Mouse (Mus musculus): ENCODE results near the gene Morn3. TPM values are rescaled to one million over a fixed set of nuclear protein-coding genes. Genes with fewer than 3 reads are reported as not detected.

Gene Morn3
- total and polyA plus RNA-seq, 3 experiments = not detected

- no peak for TF ChIP-seq POLR2AphosphoS5 (IDR thresholded peaks at IDR 0.05; ENCODE audit: insufficient replicate concordance, low read depth, low read length)
- TF ChIP-seq TAL1 (conservative IDR thresholded peaks at IDR 0.05; ENCODE audit: low read depth, low read length) = no peak
- no peak for TF ChIP-seq GATA2 (IDR thresholded peaks at IDR 0.05; ENCODE audit: borderline replicate concordance, low read depth, low read length)
- no peak for TF ChIP-seq GATA1 (IDR thresholded peaks at IDR 0.05; ENCODE audit: borderline replicate concordance, low read length)
- no peak for TF ChIP-seq CTCF (IDR thresholded peaks at IDR 0.05; ENCODE audit: low read depth, low read length)
- DNase-seq (ENCODE audit: low spot score) (no peak), ATAC-seq (ENCODE audit: extremely low read depth, insufficient number of reproducible peaks, low FRiP score, poor library complexity, severe bottlenecking) (no peak)
- H3K36me3 ChIP-seq (replicated peaks) = no peaks in the 10 kb centered on the region
- H3K4me3 ChIP-seq (ENCODE audit: low read depth, low read length) = no peak overlapping the region
- H3K4me1 ChIP-seq (ENCODE audit: insufficient read depth, low read depth, low read length) = peaks cover 5% of the 10 kb centered on the region
- peaks cover 4% of the 10 kb centered on the region; the same call in 1 of the 2 replicates for H3K9me3 ChIP-seq (replicated peaks)
- peaks cover 32% of the 10 kb centered on the region for H3K27me3 ChIP-seq (ENCODE audit: insufficient read depth, low read length)
Measured at GRCm38 (mm10) chr5:123050918-123051317, 4.1 kb upstream of the Morn3 start.

GRCm38 (mm10) chr5:123049271-123049670, 2.5 kb upstream of the Morn3 start:
- DNase-seq (ENCODE audit: low spot score) = no peak
- TF ChIP-seq CTCF (IDR thresholded peaks at IDR 0.05; ENCODE audit: low read depth, low read length) (no peak), POLR2AphosphoS5 (IDR thresholded peaks at IDR 0.05; ENCODE audit: insufficient replicate concordance, low read depth, low read length) (no peak), GATA2 (IDR thresholded peaks at IDR 0.05; ENCODE audit: borderline replicate concordance, low read depth, low read length) (no peak), TAL1 (conservative IDR thresholded peaks at IDR 0.05; ENCODE audit: low read depth, low read length) (no peak), GATA1 (IDR thresholded peaks at IDR 0.05; ENCODE audit: borderline replicate concordance, low read length) (no peak)
- Histone ChIP-seq H3K4me1 (ENCODE audit: insufficient read depth, low read depth, low read length) (peaks cover 5% of the 10 kb centered on the region), H3K4me3 (ENCODE audit: low read depth, low read length) (no peak overlapping the region), H3K27me3 (ENCODE audit: insufficient read depth, low read length) (peaks cover 31% of the 10 kb centered on the region), H3K36me3 (replicated peaks) (no peaks in the 10 kb centered on the region), H3K9me3 (replicated peaks) (peaks cover 4% of the 10 kb centered on the region; the same call in 1 of the 2 replicates)
- ATAC-seq (ENCODE audit: extremely low read depth, insufficient number of reproducible peaks, low FRiP score, poor library complexity, severe bottlenecking) = no peak

DNA sequence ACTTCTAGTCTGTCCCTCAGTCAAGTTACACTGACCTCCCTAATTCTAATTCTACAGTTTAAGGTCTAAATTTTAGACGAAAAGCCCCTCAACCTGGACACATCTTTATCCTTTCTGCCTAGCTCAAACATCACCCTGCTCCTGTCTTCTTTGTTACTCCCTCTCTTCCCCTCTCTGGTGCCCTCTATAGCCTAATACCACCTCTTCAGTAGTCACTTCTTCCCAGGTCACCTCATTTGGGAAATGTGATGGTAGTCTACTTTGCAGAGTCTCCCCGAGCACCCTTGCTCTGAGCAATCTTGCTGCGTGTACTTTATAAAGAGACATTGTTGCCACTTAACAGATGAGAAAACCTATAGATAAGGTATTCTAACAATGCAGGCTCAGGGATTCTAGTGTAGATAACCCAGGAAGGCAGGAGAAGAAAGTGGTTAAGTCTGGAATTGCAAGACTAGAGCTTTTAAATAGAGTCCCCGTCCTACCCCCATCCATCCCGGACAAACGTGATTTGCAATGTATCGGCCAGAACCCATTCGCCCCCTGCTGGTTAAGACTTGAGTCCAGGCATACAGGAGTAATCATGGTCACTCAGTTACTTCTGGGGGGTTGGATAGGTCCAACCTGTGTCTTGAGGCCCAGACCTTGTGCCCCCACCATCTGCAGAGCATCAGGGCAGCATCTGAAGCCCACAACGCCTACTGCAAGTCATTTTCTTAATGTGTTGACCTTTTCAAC, 1.1 kb downstream of the Morn3 start:
- Histone ChIP-seq H3K4me1 (ENCODE audit: insufficient read depth, low read depth, low read length) (peaks cover 11% of the 10 kb centered on the region), H3K4me3 (ENCODE audit: low read depth, low read length) (no peak overlapping the region), H3K36me3 (replicated peaks) (no peaks in the 10 kb centered on the region), H3K27me3 (ENCODE audit: insufficient read depth, low read length) (peaks cover 31% of the 10 kb centered on the region), H3K9me3 (replicated peaks) (no peaks in the 10 kb centered on the region)
- TF ChIP-seq CTCF (IDR thresholded peaks at IDR 0.05; ENCODE audit: low read depth, low read length) = peak; percentile 25; the same call in 1 of the 2 replicates
- no peak for TF ChIP-seq GATA2 (IDR thresholded peaks at IDR 0.05; ENCODE audit: borderline replicate concordance, low read depth, low read length)
- DNase-seq (ENCODE audit: low spot score) = no peak
- ATAC-seq (ENCODE audit: extremely low read depth, insufficient number of reproducible peaks, low FRiP score, poor library complexity, severe bottlenecking) = no peak

DNA sequence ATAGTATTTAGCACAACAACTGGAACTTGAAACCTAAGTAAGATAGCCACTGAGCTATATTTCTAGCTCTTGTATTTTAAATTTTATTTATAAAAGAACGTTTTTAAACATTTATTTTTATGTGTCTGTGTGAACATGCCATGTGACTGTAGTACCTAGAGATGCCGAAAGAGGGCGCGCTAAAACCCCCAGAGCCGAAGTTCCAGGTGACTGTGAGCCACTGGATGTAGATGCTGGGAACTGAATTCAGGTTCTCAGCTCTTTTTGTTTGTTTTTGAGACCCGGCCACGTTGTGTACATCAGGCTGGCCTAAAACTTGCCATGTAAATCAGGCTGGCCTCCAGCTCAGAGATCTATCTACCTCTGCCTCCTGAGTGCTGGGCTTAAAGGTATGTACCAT, 3.0 kb downstream of the Morn3 start:
- TF ChIP-seq GATA1 (IDR thresholded peaks at IDR 0.05; ENCODE audit: borderline replicate concordance, low read length) (no peak), CTCF (IDR thresholded peaks at IDR 0.05; ENCODE audit: low read depth, low read length) (peak; percentile 45; the same call in 1 of the 2 replicates)
- H3K36me3 ChIP-seq (replicated peaks) = no peaks in the 10 kb centered on the region
- no peak for DNase-seq (ENCODE audit: low spot score)
- H3K4me1 ChIP-seq (ENCODE audit: insufficient read depth, low read depth, low read length) = peaks cover 18% of the 10 kb centered on the region
- ATAC-seq (ENCODE audit: extremely low read depth, insufficient number of reproducible peaks, low FRiP score, poor library complexity, severe bottlenecking) = no peak
- H3K9me3 ChIP-seq (replicated peaks) = no peaks in the 10 kb centered on the region
- H3K27me3 ChIP-seq (ENCODE audit: insufficient read depth, low read length) = peaks cover 27% of the 10 kb centered on the region
- H3K4me3 ChIP-seq (ENCODE audit: low read depth, low read length) = no peak overlapping the region

DNA sequence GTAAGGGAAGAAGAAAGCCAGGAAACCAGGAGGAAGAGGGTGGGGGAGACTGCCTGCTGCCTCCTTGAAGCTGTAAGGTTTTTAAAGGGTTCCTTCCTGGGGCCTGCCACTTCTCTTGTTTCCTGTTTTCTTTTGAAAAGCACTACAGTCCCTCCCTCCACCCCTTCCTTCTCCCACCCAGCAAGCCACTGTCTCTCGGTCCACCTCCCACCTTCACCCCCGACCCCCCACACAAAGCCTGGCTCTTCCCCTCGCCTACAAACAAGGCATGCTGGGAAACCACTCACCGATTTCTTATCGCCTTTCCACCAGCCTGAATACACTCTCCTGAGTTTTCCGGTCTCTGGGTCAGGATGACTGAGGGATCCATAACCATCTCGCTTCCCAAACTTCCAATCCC, 6.0 kb downstream of the Morn3 start:
- H3K4me1 ChIP-seq (ENCODE audit: insufficient read depth, low read depth, low read length) = peaks cover 23% of the 10 kb centered on the region
- TF ChIP-seq CTCF (IDR thresholded peaks at IDR 0.05; ENCODE audit: low read depth, low read length) (no peak), GATA1 (IDR thresholded peaks at IDR 0.05; ENCODE audit: borderline replicate concordance, low read length) (no peak), POLR2AphosphoS5 (IDR thresholded peaks at IDR 0.05; ENCODE audit: insufficient replicate concordance, low read depth, low read length) (no peak), GATA2 (IDR thresholded peaks at IDR 0.05; ENCODE audit: borderline replicate concordance, low read depth, low read length) (no peak), TAL1 (conservative IDR thresholded peaks at IDR 0.05; ENCODE audit: low read depth, low read length) (no peak)
- ATAC-seq (ENCODE audit: extremely low read depth, insufficient number of reproducible peaks, low FRiP score, poor library complexity, severe bottlenecking) (no peak), DNase-seq (ENCODE audit: low spot score) (no peak)
- peaks cover 13% of the 10 kb centered on the region for H3K27me3 ChIP-seq (ENCODE audit: insufficient read depth, low read length)
- H3K36me3 ChIP-seq (replicated peaks) = no peaks in the 10 kb centered on the region
- H3K9me3 ChIP-seq (replicated peaks) = no peaks in the 10 kb centered on the region
- H3K4me3 ChIP-seq (ENCODE audit: low read depth, low read length) = no peak overlapping the region

DNA sequence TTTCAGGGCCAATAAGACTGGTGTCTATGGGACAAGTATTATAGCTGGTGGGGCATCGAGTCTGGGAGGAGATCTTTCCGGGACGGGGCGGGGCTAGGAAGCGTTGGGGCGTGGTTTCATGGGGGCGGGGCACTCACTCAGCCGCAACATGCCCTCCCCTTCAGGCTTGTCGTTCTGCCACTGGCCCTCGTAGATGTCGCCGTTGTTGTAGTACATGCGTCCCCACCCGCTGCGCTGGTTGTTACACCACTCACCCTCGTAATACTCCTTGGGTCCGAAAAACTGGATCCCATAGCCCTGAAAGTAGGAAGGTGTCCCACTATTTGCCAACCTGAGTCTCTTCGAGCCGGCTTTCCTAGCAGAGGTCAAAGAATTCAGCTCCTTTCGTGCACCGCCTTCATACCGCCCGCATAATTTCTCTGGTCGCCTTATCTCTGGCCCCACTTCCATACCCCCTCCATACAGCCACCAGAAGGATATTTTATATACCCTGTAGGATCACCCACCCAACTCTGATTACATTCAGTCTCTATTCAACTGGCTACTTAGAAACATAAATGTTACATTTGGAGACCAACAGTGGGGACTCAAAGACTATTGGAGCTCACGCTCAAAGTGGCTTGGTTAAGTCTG, 7.6 kb downstream of the Morn3 start:
- Histone ChIP-seq H3K9me3 (replicated peaks) (no peaks in the 10 kb centered on the region), H3K4me1 (ENCODE audit: insufficient read depth, low read depth, low read length) (peaks cover 27% of the 10 kb centered on the region), H3K27me3 (ENCODE audit: insufficient read depth, low read length) (peaks cover 13% of the 10 kb centered on the region), H3K36me3 (replicated peaks) (no peaks in the 10 kb centered on the region), H3K4me3 (ENCODE audit: low read depth, low read length) (peak overlapping the region; percentile 61; the same call in 1 of the 2 replicates)
- ATAC-seq (ENCODE audit: extremely low read depth, insufficient number of reproducible peaks, low FRiP score, poor library complexity, severe bottlenecking) = peak; percentile 8; the same call in 1 of the 2 replicates
- peak; percentile 67 for DNase-seq (ENCODE audit: low spot score)
- TF ChIP-seq POLR2AphosphoS5 (IDR thresholded peaks at IDR 0.05; ENCODE audit: insufficient replicate concordance, low read depth, low read length) (no peak), TAL1 (conservative IDR thresholded peaks at IDR 0.05; ENCODE audit: low read depth, low read length) (no peak), CTCF (IDR thresholded peaks at IDR 0.05; ENCODE audit: low read depth, low read length) (no peak), GATA1 (IDR thresholded peaks at IDR 0.05; ENCODE audit: borderline replicate concordance, low read length) (no peak), GATA2 (IDR thresholded peaks at IDR 0.05; ENCODE audit: borderline replicate concordance, low read depth, low read length) (no peak)

All from G1E (cell line).